Mouse (Mus musculus) ES-E14 (cell line): ENCODE results near the gene Fez2. TPM values are rescaled to one million over a fixed set of nuclear protein-coding genes. Genes with fewer than 3 reads are reported as not detected.

ENCODE experiments used
- DNase-seq: peaks from one replicate; pipeline ENCODE4 v3.0.0-alpha.2; 2013; ENCODE audit warnings: low read depth, low spot score
- H3K27ac ChIP-seq: 2 replicates; pipeline ENCODE4 v1.5.1; 2012; ENCODE audit warnings: low read depth, mild to moderate bottlenecking, low read length, moderate library complexity, mixed read lengths; ENCODE audit not compliant: poor library complexity, insufficient read depth, severe bottlenecking
- H3K36me3 ChIP-seq: 2 replicates; pipeline ENCODE4 v1.6.1; 2012; ENCODE audit warnings: mild to moderate bottlenecking, low read length, moderate library complexity, mixed read lengths; ENCODE audit not compliant: control insufficient read depth, poor library complexity, insufficient read depth, severe bottlenecking
- H3K4me1 ChIP-seq, 2 experiments: fragments of 150-350 bp in 1 of 2; sonication (generic) in 1 of 2; 2 replicates each; pipeline ENCODE4 v1.6.1; 2012; ENCODE audit warnings: low read length in 2 of 2, mild to moderate bottlenecking in 1 of 2, mixed read lengths in 1 of 2; ENCODE audit not compliant: control insufficient read depth in 2 of 2, insufficient read depth in 2 of 2, poor library complexity in 1 of 2
- H3K4me3 ChIP-seq, 2 experiments: fragments of 150-350 bp in 1 of 2; sonication (generic) in 1 of 2; 2 replicates each; pipeline ENCODE4 v1.5.1; 2012; ENCODE audit warnings: low read length in 2 of 2, low read depth in 1 of 2, mild to moderate bottlenecking in 1 of 2, mixed read lengths in 1 of 2; ENCODE audit not compliant: insufficient read depth in 1 of 2, poor library complexity in 1 of 2, severe bottlenecking in 1 of 2
- H3K9ac ChIP-seq: 2 replicates; pipeline ENCODE4 v1.6.1; 2012; ENCODE audit warnings: low read depth, mild to moderate bottlenecking, low read length, mixed read lengths; ENCODE audit not compliant: poor library complexity, insufficient read depth, severe bottlenecking
- H3K9me3 ChIP-seq: fragments of 150-350 bp; sonication (generic); 2 replicates; pipeline ENCODE4 v1.6.1; 2012; ENCODE audit warnings: low read depth, mild to moderate bottlenecking, low read length; ENCODE audit not compliant: control insufficient read depth, insufficient read depth
- CHD2 ChIP-seq: IDR thresholded peaks from 2 replicates; pipeline ENCODE4 v1.6.1; 2014; ENCODE audit warnings: mild to moderate bottlenecking, low read depth, low read length, inconsistent platforms
- HCFC1 ChIP-seq: IDR thresholded peaks from 2 replicates; pipeline ENCODE4 v1.6.1; 2012; ENCODE audit warnings: low read length, inconsistent platforms, borderline replicate concordance; ENCODE audit not compliant: insufficient read depth
- MAFK ChIP-seq: IDR thresholded peaks from 2 replicates; pipeline ENCODE4 v1.6.1; 2014; ENCODE audit warnings: mild to moderate bottlenecking, low read depth, low read length, inconsistent platforms; ENCODE audit not compliant: insufficient read depth
- ZC3H11A ChIP-seq: IDR thresholded peaks from 2 replicates; pipeline ENCODE4 v1.6.1; 2012; ENCODE audit warnings: low read depth, mild to moderate bottlenecking, inconsistent platforms, low read length, borderline replicate concordance
- ZNF384 ChIP-seq: IDR thresholded peaks from 2 replicates; pipeline ENCODE4 v1.6.1; 2012; ENCODE audit warnings: low read depth, low read length, inconsistent platforms
- in situ Hi-C, 2 experiments: fragments of 600-800 bp; cut with MboI; formaldehyde crosslinking; loops; one replicate each; pipeline ENCODE4 v1.15.1; 2025; ENCODE audit warnings: low sequenced_read_pairs in 2 of 2, inconsistent platforms in 1 of 2; ENCODE audit not compliant: unreplicated experiment in 2 of 2
- total RNA-seq: library from RNA; depleted of rRNA; stranded (reverse); fragments of 300-350 nt; gene quantifications from 2 replicates; pipeline ENCODE4 v1.2.3, GENCODE M21; 2012

Fez2 gene
- total RNA-seq, 1 experiment = 38.2 TPM

GRCm38 (mm10) chr17:78392401-78393087 is 25.4 kb downstream of the Fez2 start:
- TF ChIP-seq CHD2 (no peak), MAFK (no peak), ZNF384 (no peak), ZC3H11A (no peak), HCFC1 (no peak)
- H3K9me3 ChIP-seq = no peaks in the 10 kb centered on the region
- no peaks in the 10 kb centered on the region for H3K4me1 ChIP-seq
- no peak overlapping the region for H3K9ac ChIP-seq
- DNase-seq = no peak
- no peak overlapping the region for H3K4me3 ChIP-seq
- H3K36me3 ChIP-seq = no peaks in the 10 kb centered on the region
- in situ Hi-C loops = no loop called here
- H3K27ac ChIP-seq = no peak overlapping the region

GRCm38 (mm10) chr17:78389573-78389972 is 28.4 kb downstream of the Fez2 start:
- in situ Hi-C loops = no loop called here
- no peaks in the 10 kb centered on the region for H3K36me3 ChIP-seq

GRCm38 (mm10) chr17:78388101-78388847 is 29.7 kb downstream of the Fez2 start:
- Histone ChIP-seq H3K4me1 (no peaks in the 10 kb centered on the region), H3K9me3 (no peaks in the 10 kb centered on the region), H3K9ac (no peak overlapping the region), H3K27ac (no peak overlapping the region), H3K4me3 (no peak overlapping the region), H3K36me3 (no peaks in the 10 kb centered on the region)
- DNase-seq = no peak
- in situ Hi-C loops = no loop called here
- TF ChIP-seq HCFC1 = no peak
- no peak for TF ChIP-seq ZNF384
- no peak for TF ChIP-seq ZC3H11A
- no peak for TF ChIP-seq MAFK
- TF ChIP-seq CHD2 = no peak

More at GRCm38 (mm10) chr17:78389573-78389972, 28.4 kb downstream of the Fez2 start:
- no peak for DNase-seq
- H3K9me3 ChIP-seq = no peaks in the 10 kb centered on the region
- no peak overlapping the region for H3K9ac ChIP-seq
- H3K4me1 ChIP-seq = no peaks in the 10 kb centered on the region
- no peak overlapping the region for H3K27ac ChIP-seq
- H3K4me3 ChIP-seq = no peak overlapping the region
- TF ChIP-seq ZNF384 (no peak), CHD2 (no peak), HCFC1 (no peak)

GRCm38 (mm10) chr17:78387665-78388064 is 30.3 kb downstream of the Fez2 start:
- H3K36me3 ChIP-seq = no peaks in the 10 kb centered on the region
- DNase-seq = no peak
- H3K4me3 ChIP-seq = no peak overlapping the region
- no peaks in the 10 kb centered on the region for H3K9me3 ChIP-seq
- no peaks in the 10 kb centered on the region for H3K4me1 ChIP-seq
- TF ChIP-seq CHD2 (no peak), MAFK (no peak), HCFC1 (no peak), ZC3H11A (no peak), ZNF384 (no peak)
- in situ Hi-C loops = no loop called here
- no peak overlapping the region for H3K9ac ChIP-seq
- H3K27ac ChIP-seq = no peak overlapping the region
